Mouse (Mus musculus) MEL (cell line): ENCODE measurements around the gene Dennd6a. TPM values are rescaled to one million over a fixed set of nuclear protein-coding genes. Genes with fewer than 3 reads are reported as not detected.

Experiments used
- DNase-seq: peaks from one replicate; pipeline ENCODE4 v3.0.0; 2011; ENCODE audit warnings: low read depth, low spot score
- H3K27ac ChIP-seq: 2 replicates; pipeline ENCODE4 v1.5.1; 2012; ENCODE audit warnings: low read depth, mild to moderate bottlenecking, control low read depth, low read length, moderate library complexity; ENCODE audit not compliant: control insufficient read depth
- H3K27me3 ChIP-seq, 2 experiments: fragments of 150-350 bp in 1 of 2; sonication (generic) in 1 of 2; 2 replicates each; pipeline ENCODE4 v1.6.1; 2012; ENCODE audit warnings: low read length in 2 of 2, mild to moderate bottlenecking in 2 of 2, improper control_type of control experiment in 1 of 2, moderate library complexity in 1 of 2; ENCODE audit not compliant: insufficient read depth in 2 of 2, control insufficient read depth in 1 of 2
- H3K36me3 ChIP-seq, 2 experiments: 2 replicates each; pipeline ENCODE4 v1.6.1; 2012 to 2014; ENCODE audit warnings: low read length in 2 of 2, improper control_type of control experiment in 1 of 2, inconsistent platforms in 1 of 2, mild to moderate bottlenecking in 1 of 2; ENCODE audit not compliant: insufficient read depth in 2 of 2, control insufficient read depth in 1 of 2
- H3K4me1 ChIP-seq, 2 experiments: fragments of 150-350 bp in 1 of 2; sonication (generic) in 1 of 2; 2 replicates each; pipeline ENCODE4 v1.6.1; 2012; ENCODE audit warnings: low read length in 2 of 2, improper control_type of control experiment in 1 of 2, mild to moderate bottlenecking in 1 of 2; ENCODE audit not compliant: insufficient read depth in 2 of 2, control insufficient read depth in 1 of 2
- H3K4me3 ChIP-seq, 2 experiments: fragments of 150-350 bp in 1 of 2; sonication (generic) in 1 of 2; 2 replicates each; pipeline ENCODE4 v1.5.1; 2012; ENCODE audit warnings: low read depth in 2 of 2, low read length in 2 of 2, mild to moderate bottlenecking in 2 of 2, moderate library complexity in 2 of 2, control low read depth in 1 of 2, improper control_type of control experiment in 1 of 2; ENCODE audit not compliant: control insufficient read depth in 1 of 2, insufficient read depth in 1 of 2
- H3K79me2 ChIP-seq: 2 replicates; pipeline ENCODE4 v1.6.1; 2012; ENCODE audit warnings: mild to moderate bottlenecking, low read length, moderate library complexity; ENCODE audit not compliant: control insufficient read depth, poor library complexity, insufficient read depth
- H3K9ac ChIP-seq: 2 replicates; pipeline ENCODE4 v1.6.1; 2012; ENCODE audit warnings: low read depth, mild to moderate bottlenecking, control low read depth, low read length, moderate library complexity; ENCODE audit not compliant: control insufficient read depth, poor library complexity, severe bottlenecking
- H3K9me3 ChIP-seq: fragments of 150-350 bp; sonication (generic); replicated peaks from 2 replicates; pipeline ENCODE4 v1.6.1; 2012; ENCODE audit warnings: mild to moderate bottlenecking, low read length, improper control_type of control experiment, moderate library complexity; ENCODE audit not compliant: insufficient read depth
- BHLHE40 ChIP-seq: IDR thresholded peaks from 2 replicates; pipeline ENCODE4 v1.6.1; 2012; ENCODE audit warnings: low read depth, mild to moderate bottlenecking, inconsistent platforms, low read length, improper control_type of control experiment, borderline replicate concordance
- CHD1 ChIP-seq: IDR thresholded peaks from 2 replicates; pipeline ENCODE4 v1.6.1; 2012; ENCODE audit warnings: low read depth, mild to moderate bottlenecking, inconsistent platforms, low read length, improper control_type of control experiment
- CTCF ChIP-seq, 3 experiments: IDR thresholded peaks in 2 of 3; conservative IDR thresholded peaks in 1 of 3; 2 replicates each; pipeline ENCODE4 v1.5.1; 2011 to 2012; ENCODE audit warnings: low read length in 3 of 3, low read depth in 2 of 3, mild to moderate bottlenecking in 2 of 3, improper control_type of control experiment in 1 of 3, inconsistent platforms in 1 of 3, mixed read lengths in 1 of 3, moderate library complexity in 1 of 3; ENCODE audit not compliant: control insufficient read depth in 1 of 3, insufficient read depth in 1 of 3, poor library complexity in 1 of 3, severe bottlenecking in 1 of 3
- E2F4 ChIP-seq: IDR thresholded peaks from 2 replicates; pipeline ENCODE4 v1.6.1; 2011; ENCODE audit warnings: low read depth, low read length, improper control_type of control experiment, borderline replicate concordance
- EP300 ChIP-seq, 2 experiments: IDR thresholded peaks; 2 replicates each; pipeline ENCODE4 v1.6.1; 2011; ENCODE audit warnings: improper control_type of control experiment in 2 of 2, low read length in 2 of 2, low read depth in 1 of 2, mild to moderate bottlenecking in 1 of 2
- JUND ChIP-seq: IDR thresholded peaks from 2 replicates; pipeline ENCODE4 v1.6.1; 2011; ENCODE audit warnings: low read depth, mild to moderate bottlenecking, improper control_type of control experiment, low read length
- KAT2A ChIP-seq: conservative IDR thresholded peaks from 2 replicates; pipeline ENCODE4 v1.6.1; 2012; ENCODE audit warnings: low read depth, low read length, improper control_type of control experiment, inconsistent platforms
- MAFK ChIP-seq: IDR thresholded peaks from 2 replicates; pipeline ENCODE4 v1.6.1; 2011; ENCODE audit warnings: low read depth, mild to moderate bottlenecking, low read length, improper control_type of control experiment, borderline replicate concordance
- MAX ChIP-seq: IDR thresholded peaks from 2 replicates; pipeline ENCODE4 v1.6.1; 2011; ENCODE audit warnings: low read length, improper control_type of control experiment
- MAZ ChIP-seq: IDR thresholded peaks from 2 replicates; pipeline ENCODE4 v1.6.1; 2012; ENCODE audit warnings: low read depth, mild to moderate bottlenecking, inconsistent platforms, low read length, improper control_type of control experiment
- MYB ChIP-seq: IDR thresholded peaks from 2 replicates; pipeline ENCODE4 v1.6.1; 2011; ENCODE audit warnings: mild to moderate bottlenecking, low read depth, low read length, improper control_type of control experiment
- MYC ChIP-seq: IDR thresholded peaks from 2 replicates; pipeline ENCODE4 v1.6.1; 2011; ENCODE audit warnings: low read depth, mild to moderate bottlenecking, low read length, improper control_type of control experiment, moderate library complexity
- NELFE ChIP-seq: IDR thresholded peaks from 2 replicates; pipeline ENCODE4 v1.6.1; 2011; ENCODE audit warnings: low read depth, low read length, improper control_type of control experiment
- NRF1 ChIP-seq: IDR thresholded peaks from 2 replicates; pipeline ENCODE4 v1.6.1; 2014; ENCODE audit warnings: low read depth, mild to moderate bottlenecking, inconsistent platforms, low read length, improper control_type of control experiment, moderate library complexity; ENCODE audit not compliant: poor library complexity, insufficient read depth, severe bottlenecking
- POLR2AphosphoS2 ChIP-seq: IDR thresholded peaks from 2 replicates; pipeline ENCODE4 v1.6.1; 2011; ENCODE audit warnings: low read length, improper control_type of control experiment
- POLR2AphosphoS5 ChIP-seq: IDR thresholded peaks from 2 replicates; pipeline ENCODE4 v1.6.1; 2012; ENCODE audit warnings: low read depth, borderline replicate concordance, mild to moderate bottlenecking, inconsistent platforms, low read length, moderate library complexity, mixed read lengths
- RAD21 ChIP-seq: IDR thresholded peaks from 2 replicates; pipeline ENCODE4 v1.6.1; 2011; ENCODE audit warnings: mild to moderate bottlenecking, low read depth, low read length, improper control_type of control experiment
- SIN3A ChIP-seq: IDR thresholded peaks from 2 replicates; pipeline ENCODE4 v1.6.1; 2012; ENCODE audit warnings: low read length, improper control_type of control experiment, inconsistent platforms
- SMC3 ChIP-seq: IDR thresholded peaks from 2 replicates; pipeline ENCODE4 v1.6.1; 2011; ENCODE audit warnings: low read depth, low read length, improper control_type of control experiment
- TBP ChIP-seq: IDR thresholded peaks from 2 replicates; pipeline ENCODE4 v1.8.0; 2011; ENCODE audit warnings: low read depth, low read length, improper control_type of control experiment
- TCF12 ChIP-seq: IDR thresholded peaks from 2 replicates; pipeline ENCODE4 v1.6.1; 2014; ENCODE audit warnings: low read depth, mild to moderate bottlenecking, inconsistent platforms, low read length, improper control_type of control experiment, moderate library complexity
- UBTF ChIP-seq: IDR thresholded peaks from 2 replicates; pipeline ENCODE4 v1.6.1; 2012; ENCODE audit warnings: low read depth, mild to moderate bottlenecking, inconsistent platforms, low read length, improper control_type of control experiment, moderate library complexity, borderline replicate concordance; ENCODE audit not compliant: insufficient read depth
- ZMIZ1 ChIP-seq: IDR thresholded peaks from 2 replicates; pipeline ENCODE4 v1.6.1; 2012; ENCODE audit warnings: low read depth, mild to moderate bottlenecking, inconsistent platforms, low read length, improper control_type of control experiment, moderate library complexity
- polyA plus RNA-seq, 2 experiments: library from polyadenylated mRNA; stranded (reverse) in 1 of 2; unstranded in 1 of 2; fragments of >175 nt in 1 of 2; fragments of >200 nt in 1 of 2; gene quantifications; 2 replicates each; pipeline versions ENCODE4 v1.2.1 to v1.2.4; 2012; ENCODE audit warnings: low replicate concordance in 2 of 2, low read depth in 1 of 2; ENCODE audit not compliant: insufficient read length in 2 of 2, insufficient read depth in 1 of 2, missing spikeins in 1 of 2
- total RNA-seq: library from RNA; depleted of rRNA; stranded (reverse); fragments of 300-350 nt; gene quantifications from 2 replicates; pipeline ENCODE4 v1.2.3, GENCODE M21; 2012

Gene Dennd6a
- total and polyA plus RNA-seq, 3 experiments: 13.1 to 40.0 (median 13.6) TPM

- DNase-seq: no peak
- no peaks in the 10 kb centered on the region for H3K9me3 ChIP-seq
- peaks cover 35% of the 10 kb centered on the region for H3K79me2 ChIP-seq
- H3K4me1 ChIP-seq: peaks cover 3 to 13% of the 10 kb centered on the region in 2 experiments
- H3K9ac ChIP-seq: no peak overlapping the region
- H3K27me3 ChIP-seq: no peaks in the 10 kb centered on the region
- no peak overlapping the region for H3K4me3 ChIP-seq
- H3K27ac ChIP-seq: no peak overlapping the region
- peaks cover 20 to 37% of the 10 kb centered on the region in 2 experiments for H3K36me3 ChIP-seq
- TF ChIP-seq SMC3 (no peak), JUND (no peak), MAZ (no peak), EP300 (IDR thresholded peaks at IDR 0.05; ENCODE audit: low read depth in 1 of 2, low read length in 2 of 2) (no peak), TBP (no peak), CHD1 (no peak), MAFK (no peak)
These were observed 72.5 kb downstream of the Dennd6a start for GRCm38 (mm10) chr14:26645989-26646650.

GRCm38 (mm10) chr14:26647811-26648210 lies 74.2 kb downstream of the Dennd6a start:
- H3K4me3 ChIP-seq: no peak overlapping the region
- H3K79me2 ChIP-seq: peaks cover 26% of the 10 kb centered on the region
- peaks cover 3 to 7% of the 10 kb centered on the region in 2 experiments for H3K4me1 ChIP-seq
- peaks cover 8 to 47% of the 10 kb centered on the region in 2 experiments for H3K36me3 ChIP-seq
- no peak overlapping the region for H3K27ac ChIP-seq
- DNase-seq: no peak
- no peaks in the 10 kb centered on the region for H3K9me3 ChIP-seq
- no peak overlapping the region for H3K9ac ChIP-seq
- TF ChIP-seq TCF12 (no peak), SMC3 (no peak), EP300 (IDR thresholded peaks at IDR 0.05; ENCODE audit: low read depth in 1 of 2, low read length in 2 of 2) (no peak), E2F4 (no peak), BHLHE40 (no peak), POLR2AphosphoS5 (no peak), JUND (no peak), NRF1 (no peak), MAX (no peak)
- TF ChIP-seq, all 39 proteins: peak for 0
- no peaks in the 10 kb centered on the region for H3K27me3 ChIP-seq

GRCm38 (mm10) chr14:26651901-26652300 lies 78.2 kb downstream of the Dennd6a start:
- DNase-seq: peak; percentile 66
- H3K9me3 ChIP-seq: no peaks in the 10 kb centered on the region
- H3K4me1 ChIP-seq: no peaks in the 10 kb centered on the region
- peaks cover 0 to 71% of the 10 kb centered on the region in 2 experiments; a peak in 2 of 4 replicates for H3K36me3 ChIP-seq
- H3K9ac ChIP-seq: no peak overlapping the region
- H3K27ac ChIP-seq: no peak overlapping the region
- H3K79me2 ChIP-seq: peaks cover 3% of the 10 kb centered on the region
- no peak overlapping the region for H3K4me3 ChIP-seq
- H3K27me3 ChIP-seq: no peaks in the 10 kb centered on the region
- TF ChIP-seq NELFE (0 out of 2 replicates have a peak, but pooled peaks have one; percentile 18), KAT2A (no peak), MYC (peak; percentile 88), MAFK (no peak), CTCF (IDR thresholded peaks at IDR 0.05 in 2 of 3, conservative IDR thresholded peaks at IDR 0.05 in 1 of 3; ENCODE audit: control insufficient read depth in 1 of 3, insufficient read depth in 1 of 3, low read depth in 2 of 3, low read length in 3 of 3, poor library complexity in 1 of 3, severe bottlenecking in 1 of 3) (peak; percentile 20 to 70 (median 47); a peak in 4 of 6 replicates), POLR2AphosphoS2 (no peak), CHD1 (no peak), NRF1 (no peak), UBTF (no peak), SIN3A (no peak), MAZ (0 out of 2 replicates have a peak, but pooled peaks have one; percentile 34), RAD21 (peak; percentile 59), MYB (no peak), SMC3 (peak; percentile 66), POLR2AphosphoS5 (no peak), ZMIZ1 (no peak), E2F4 (no peak)
